Mouse (Mus musculus): ENCODE measurements at regions not wholly inside any gene's neighbourhood (a gene's known extent, or its start where the extent isn't known, plus 50 kb on each side); places are given as distances from the start of the nearest gene placed in this dataset.

Small RNA genes in the stretch of these regions (microRNA-seq; reads per million reads assigned to microRNA genes)
- gene Gm28003 (0 reads per million in 2 experiments), gene Mir802 (0.34 to 1.1 reads per million in 2 experiments)

Data from left cerebral cortex, postnatal 14 days (tissue).